Mouse (Mus musculus) CH12.LX (cell line): ENCODE measurements around the gene Kin. TPM values are rescaled to one million over a fixed set of nuclear protein-coding genes. Genes with fewer than 3 reads are reported as not detected.

Source experiments
- DNase-seq: peaks from one replicate; pipeline ENCODE4 v3.0.0-alpha.2; 2013; ENCODE audit errors: extremely low read depth
- H3K27ac ChIP-seq: 2 replicates; pipeline ENCODE4 v1.5.1; 2012; ENCODE audit warnings: low read depth, mild to moderate bottlenecking, control low read depth, moderate library complexity; ENCODE audit not compliant: insufficient read depth
- H3K27me3 ChIP-seq: replicated peaks from 2 replicates; pipeline ENCODE3; 2012; ENCODE audit warnings: inconsistent platforms
- H3K36me3 ChIP-seq, 2 experiments: replicated peaks in 1 of 2; 2 replicates each; pipeline versions ENCODE3 to v1.6.1; 2012; ENCODE audit warnings: inconsistent platforms in 1 of 2, low read length in 1 of 2, mild to moderate bottlenecking in 1 of 2, mixed read lengths in 1 of 2, moderate library complexity in 1 of 2; ENCODE audit not compliant: control insufficient read depth in 1 of 2, insufficient read depth in 1 of 2
- H3K4me1 ChIP-seq, 2 experiments: 2 replicates each; pipeline ENCODE4 v1.6.1; 2012; ENCODE audit warnings: inconsistent platforms in 1 of 2, moderate library complexity in 1 of 2; ENCODE audit not compliant: insufficient read depth in 2 of 2, control insufficient read depth in 1 of 2
- H3K4me2 ChIP-seq: 2 replicates; pipeline ENCODE4 v1.6.1; 2012; ENCODE audit warnings: low read depth, mild to moderate bottlenecking, control low read depth; ENCODE audit not compliant: poor library complexity, insufficient read depth, severe bottlenecking
- H3K4me3 ChIP-seq, 3 experiments: fragments of 150-350 bp in 1 of 3; sonication (generic) in 1 of 3; replicated peaks in 1 of 3; 2 replicates each; pipeline versions ENCODE3 to v1.5.1; 2011 to 2012; ENCODE audit warnings: low read depth in 2 of 3, low read length in 2 of 3, mild to moderate bottlenecking in 2 of 3, moderate library complexity in 2 of 3, control low read depth in 1 of 3, improper control_type of control experiment in 1 of 3, inconsistent platforms in 1 of 3, mixed read lengths in 1 of 3; ENCODE audit not compliant: poor library complexity in 1 of 3
- H3K79me2 ChIP-seq: replicated peaks from 2 replicates; pipeline ENCODE4 v1.6.1; 2012; ENCODE audit warnings: mild to moderate bottlenecking, moderate library complexity; ENCODE audit not compliant: control insufficient read depth, poor library complexity, insufficient read depth, severe bottlenecking; ENCODE audit errors: extremely low read depth
- H3K9ac ChIP-seq: 2 replicates; pipeline ENCODE4 v1.6.1; 2012; ENCODE audit warnings: low read depth, mild to moderate bottlenecking, control low read depth, moderate library complexity; ENCODE audit not compliant: insufficient read depth
- H3K9me3 ChIP-seq: replicated peaks from 2 replicates; pipeline ENCODE3; 2012; ENCODE audit warnings: low read length, inconsistent platforms, mixed read lengths
- BHLHE40 ChIP-seq: IDR thresholded peaks from 2 replicates; pipeline ENCODE4 v1.6.1; 2011; ENCODE audit warnings: mild to moderate bottlenecking, low read depth, low read length, improper control_type of control experiment
- CHD1 ChIP-seq: IDR thresholded peaks from 2 replicates; pipeline ENCODE4 v1.6.1; 2012; ENCODE audit warnings: low read depth, low read length, improper control_type of control experiment, inconsistent platforms
- CHD2 ChIP-seq: IDR thresholded peaks from 2 replicates; pipeline ENCODE4 v1.6.1; 2011; ENCODE audit warnings: low read length, improper control_type of control experiment
- CTCF ChIP-seq, 2 experiments: IDR thresholded peaks in 1 of 2; conservative IDR thresholded peaks in 1 of 2; 2 replicates each; pipeline ENCODE4 v1.5.1; 2011 to 2012; ENCODE audit warnings: low read depth in 2 of 2, low read length in 2 of 2, improper control_type of control experiment in 1 of 2, inconsistent platforms in 1 of 2, mild to moderate bottlenecking in 1 of 2, moderate library complexity in 1 of 2
- E2F4 ChIP-seq: IDR thresholded peaks from 2 replicates; pipeline ENCODE4 v1.6.1; 2011; ENCODE audit warnings: low read depth, low read length, improper control_type of control experiment; ENCODE audit not compliant: insufficient replicate concordance
- JUND ChIP-seq: conservative IDR thresholded peaks from 2 replicates; pipeline ENCODE4 v1.6.1; 2011; ENCODE audit warnings: low read depth, low read length, improper control_type of control experiment
- KAT2A ChIP-seq: IDR thresholded peaks from 2 replicates; pipeline ENCODE4 v1.6.1; 2012; ENCODE audit warnings: low read length, improper control_type of control experiment, inconsistent platforms; ENCODE audit not compliant: insufficient replicate concordance
- MEF2A ChIP-seq: IDR thresholded peaks from 2 replicates; pipeline ENCODE4 v1.6.1; 2014; ENCODE audit warnings: low read depth, mild to moderate bottlenecking, inconsistent platforms, low read length, improper control_type of control experiment, borderline replicate concordance
- MXI1 ChIP-seq: IDR thresholded peaks from 2 replicates; pipeline ENCODE4 v1.6.1; 2011; ENCODE audit warnings: mild to moderate bottlenecking, low read depth, low read length, improper control_type of control experiment
- NELFE ChIP-seq: IDR thresholded peaks from 2 replicates; pipeline ENCODE4 v1.6.1; 2011; ENCODE audit warnings: low read depth, low read length, improper control_type of control experiment
- NRF1 ChIP-seq: IDR thresholded peaks from 2 replicates; pipeline ENCODE4 v1.6.1; 2014; ENCODE audit warnings: low read depth, mild to moderate bottlenecking, inconsistent platforms, low read length, improper control_type of control experiment, moderate library complexity
- RAD21 ChIP-seq: IDR thresholded peaks from 2 replicates; pipeline ENCODE4 v1.6.1; 2011; ENCODE audit warnings: low read depth, mild to moderate bottlenecking, low read length, improper control_type of control experiment, moderate library complexity
- RCOR1 ChIP-seq: conservative IDR thresholded peaks from 2 replicates; pipeline ENCODE4 v1.6.1; 2012; ENCODE audit warnings: low read depth, mild to moderate bottlenecking, inconsistent platforms, low read length, improper control_type of control experiment
- SIN3A ChIP-seq: IDR thresholded peaks from 2 replicates; pipeline ENCODE4 v1.6.1; 2012; ENCODE audit warnings: low read length, improper control_type of control experiment, inconsistent platforms
- SMC3 ChIP-seq: IDR thresholded peaks from 2 replicates; pipeline ENCODE4 v1.6.1; 2011; ENCODE audit warnings: low read depth, low read length, improper control_type of control experiment
- ZC3H11A ChIP-seq: IDR thresholded peaks from 2 replicates; pipeline ENCODE4 v1.6.1; 2012; ENCODE audit warnings: low read depth, mild to moderate bottlenecking, inconsistent platforms, low read length, improper control_type of control experiment
- ZKSCAN1 ChIP-seq: IDR thresholded peaks from 2 replicates; pipeline ENCODE4 v1.6.1; 2012; ENCODE audit warnings: low read depth, inconsistent platforms, low read length, improper control_type of control experiment, borderline replicate concordance
- ZMIZ1 ChIP-seq: IDR thresholded peaks from 2 replicates; pipeline ENCODE4 v1.6.1; 2012; ENCODE audit warnings: low read depth, mild to moderate bottlenecking, inconsistent platforms, low read length, improper control_type of control experiment
- ZNF384 ChIP-seq: IDR thresholded peaks from 2 replicates; pipeline ENCODE4 v1.6.1; 2012; ENCODE audit warnings: low read depth, low read length, improper control_type of control experiment, inconsistent platforms
- dilution Hi-C: fragments of 300-500 bp; cut with MboI; formaldehyde crosslinking; loops from 2 replicates; pipeline ENCODE4 v1.14.3; 2020; ENCODE audit warnings: low sequenced_read_pairs; ENCODE audit not compliant: extremely low pct_unique_long_range_greater_than_20kb, extremely low pct_ligation_motif_present
- in situ Hi-C: fragments of 300-500 bp; cut with MboI; formaldehyde crosslinking; loops from 3 replicates; pipeline ENCODE4 v1.14.3; 2019; ENCODE audit warnings: low sequenced_read_pairs, low pct_ligation_motif_present, low pct_unique_long_range_greater_than_20kb, mixed read lengths
- polyA plus RNA-seq: library from polyadenylated mRNA; unstranded; fragments of >175 nt; gene quantifications from 2 replicates; pipeline ENCODE4 v1.2.1, GENCODE M21; 2012; ENCODE audit warnings: low read depth; ENCODE audit not compliant: insufficient read length
- total RNA-seq, 2 experiments: library from RNA; depleted of rRNA; stranded (reverse); fragments of 300-350 nt in 1 of 2; fragments of >200 nt in 1 of 2; gene quantifications; 2 replicates each; pipeline ENCODE4 v1.2.3; 2012 to 2014

Kin gene
- total and polyA plus RNA-seq, 3 experiments = 23.0 to 44.7 (median 31.5) TPM

GRCm38 (mm10) chr2:10033684-10034083 lies 46.7 kb upstream of the Kin start:
- peaks cover 0 to 50% of the 10 kb centered on the region in 2 experiments for H3K36me3 ChIP-seq
- H3K9me3 ChIP-seq = no peaks in the 10 kb centered on the region
- H3K9ac ChIP-seq = no peak overlapping the region
- H3K4me2 ChIP-seq = no peak overlapping the region
- dilution Hi-C loops = no loop called here
- H3K4me3 ChIP-seq = no peak overlapping the region
- no peak for DNase-seq
- H3K27me3 ChIP-seq = no peaks in the 10 kb centered on the region
- H3K27ac ChIP-seq = no peak overlapping the region
- in situ Hi-C loops = no loop called here
- H3K79me2 ChIP-seq = peaks cover 4% of the 10 kb centered on the region; the same call in 1 of the 2 replicates
- TF ChIP-seq RAD21 = peak; percentile 5
- TF ChIP-seq NRF1 = no peak
- no peak for TF ChIP-seq RCOR1
- TF ChIP-seq CTCF (conservative IDR thresholded peaks at IDR 0.05 in 1 of 2, IDR thresholded peaks at IDR 0.05 in 1 of 2; ENCODE audit: low read depth in 2 of 2, low read length in 2 of 2) = 0 out of 4 replicates have a peak, but pooled peaks of 1 of the 2 experiments have one; percentile 2
- H3K4me1 ChIP-seq = no peaks in the 10 kb centered on the region

GRCm38 (mm10) chr2:10034976-10035375 lies 45.4 kb upstream of the Kin start:
- H3K27me3 ChIP-seq = no peaks in the 10 kb centered on the region
- H3K9me3 ChIP-seq = no peaks in the 10 kb centered on the region
- no peak overlapping the region for H3K9ac ChIP-seq
- DNase-seq = no peak
- no peak overlapping the region for H3K27ac ChIP-seq
- TF ChIP-seq MEF2A (no peak), KAT2A (no peak), JUND (no peak), ZMIZ1 (no peak), ZC3H11A (no peak), CHD2 (no peak), SMC3 (no peak), ZNF384 (no peak), SIN3A (no peak), RCOR1 (no peak), MXI1 (no peak), E2F4 (no peak), NELFE (no peak), ZKSCAN1 (no peak), BHLHE40 (no peak), CHD1 (no peak)
- H3K4me3 ChIP-seq = no peak overlapping the region
- H3K4me1 ChIP-seq = no peaks in the 10 kb centered on the region
- dilution Hi-C loops (no loop called here), in situ Hi-C loops (no loop called here)
- H3K36me3 ChIP-seq = peaks cover 4 to 51% of the 10 kb centered on the region in 2 experiments
- peaks cover 4% of the 10 kb centered on the region; the same call in 1 of the 2 replicates for H3K79me2 ChIP-seq
- H3K4me2 ChIP-seq = no peak overlapping the region
